Mouse (Mus musculus) liver, embryonic 18 days (tissue): ENCODE results near the gene Il21r. TPM values are rescaled to one million over a fixed set of nuclear protein-coding genes. Genes with fewer than 3 reads are reported as not detected.

Experiments
- polyA plus RNA-seq: library from polyadenylated mRNA; depleted of rRNA; stranded (reverse); fragments of >200 nt; gene quantifications from 2 replicates; pipeline ENCODE4 v1.2.3, GENCODE M21; 2012; rRNA removed

The Il21r gene
- polyA plus RNA-seq: 2.2 and 2.4 TPM in 2 replicates

DNA sequence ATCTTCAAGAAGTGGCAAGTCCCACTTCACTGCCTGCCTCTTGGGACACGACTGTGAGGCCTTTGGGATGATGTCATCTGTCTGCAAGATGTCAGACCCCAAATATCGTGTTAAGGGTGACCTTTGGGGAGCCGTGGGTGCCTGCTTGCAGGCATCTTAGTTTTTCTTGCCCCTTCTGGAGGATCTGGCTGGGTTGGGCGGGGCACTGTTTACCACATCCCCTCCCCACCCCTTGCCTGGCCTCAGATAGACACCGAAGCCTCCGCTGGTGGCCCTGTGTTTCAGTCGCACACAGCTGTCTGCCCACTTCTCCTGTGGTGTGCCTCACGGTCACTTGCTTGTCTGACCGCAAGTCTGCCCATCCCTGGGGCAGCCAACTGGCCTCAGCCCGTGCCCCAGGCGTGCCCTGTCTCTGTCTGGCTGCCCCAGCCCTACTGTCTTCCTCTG, at the start of gene Il21r:
TSS of gene Il21r (plus strand) at position 245 of the 447 bp plus-strand sequence.

Other genes with a start within 250 kb of the Il21r start
- gene Kdm8, start 158.8 kb upstream of the Il21r start, polyA plus RNA-seq: 3.6 and 4.1 TPM in 2 replicates
- gene Nsmce1, start 111.8 kb upstream of the Il21r start, polyA plus RNA-seq: 30.8 and 32.5 TPM in 2 replicates
- gene Il4ra, start 51.3 kb upstream of the Il21r start, polyA plus RNA-seq: 8.9 and 11.2 TPM in 2 replicates
- gene Gtf3c1, start 104.4 kb downstream of the Il21r start, polyA plus RNA-seq: 7.4 and 9.6 TPM in 2 replicates
- 3.6 and 3.9 TPM in 2 replicates for gene D430042O09Rik, start 104.5 kb downstream of the Il21r start, polyA plus RNA-seq